Mouse (Mus musculus) olfactory bulb, adult 2 months (tissue): ENCODE measurements at regions not wholly inside any gene's neighbourhood (a gene's known extent, or its start where the extent isn't known, plus 50 kb on each side); places are given as distances from the start of the nearest gene placed in this dataset.

Experiments
- CTCF ChIP-seq: fragments of 200-500 bp; IDR thresholded peaks from 2 replicates; pipeline ENCODE4 v1.5.1; 2012; ENCODE audit warnings: low read depth, mild to moderate bottlenecking, low read length, moderate library complexity; ENCODE audit not compliant: insufficient read depth
- POLR2A ChIP-seq: fragments of 200-500 bp; IDR thresholded peaks from 2 replicates; pipeline ENCODE4 v1.6.1; 2012; ENCODE audit warnings: mild to moderate bottlenecking, low read depth, low read length, moderate library complexity; ENCODE audit not compliant: insufficient read depth

- TF ChIP-seq CTCF, result no peak
- no peak for TF ChIP-seq POLR2A
These were observed 161.6 kb downstream of the 9530068E07Rik start for GRCm38 (mm10) chr11:52557836-52558235.
